Mouse (Mus musculus) CH12.LX (cell line): ENCODE measurements around the gene Fosl1.

ENCODE experiments used
- CHD2 ChIP-seq: IDR thresholded peaks from 2 replicates; pipeline ENCODE4 v1.6.1; 2011; ENCODE audit warnings: low read length, improper control_type of control experiment
- CTCF ChIP-seq, 2 experiments: IDR thresholded peaks in 1 of 2; conservative IDR thresholded peaks in 1 of 2; 2 replicates each; pipeline ENCODE4 v1.5.1; 2011 to 2012; ENCODE audit warnings: low read depth in 2 of 2, low read length in 2 of 2, improper control_type of control experiment in 1 of 2, inconsistent platforms in 1 of 2, mild to moderate bottlenecking in 1 of 2, moderate library complexity in 1 of 2
- E2F4 ChIP-seq: IDR thresholded peaks from 2 replicates; pipeline ENCODE4 v1.6.1; 2011; ENCODE audit warnings: low read depth, low read length, improper control_type of control experiment; ENCODE audit not compliant: insufficient replicate concordance
- EP300 ChIP-seq: IDR thresholded peaks from 2 replicates; pipeline ENCODE4 v1.6.1; 2011; ENCODE audit warnings: low read length, improper control_type of control experiment
- MAX ChIP-seq: IDR thresholded peaks from 2 replicates; pipeline ENCODE4 v1.6.1; 2011; ENCODE audit warnings: low read length, improper control_type of control experiment
- MEF2A ChIP-seq: IDR thresholded peaks from 2 replicates; pipeline ENCODE4 v1.6.1; 2014; ENCODE audit warnings: low read depth, mild to moderate bottlenecking, inconsistent platforms, low read length, improper control_type of control experiment, borderline replicate concordance
- MYC ChIP-seq: IDR thresholded peaks from 2 replicates; pipeline ENCODE4 v1.6.1; 2011; ENCODE audit warnings: low read depth, mild to moderate bottlenecking, improper control_type of control experiment, low read length
- POLR2A ChIP-seq: IDR thresholded peaks from 2 replicates; pipeline ENCODE4 v1.6.1; 2011; ENCODE audit warnings: low read depth, mild to moderate bottlenecking, improper control_type of control experiment, low read length
- RAD21 ChIP-seq: IDR thresholded peaks from 2 replicates; pipeline ENCODE4 v1.6.1; 2011; ENCODE audit warnings: low read depth, mild to moderate bottlenecking, low read length, improper control_type of control experiment, moderate library complexity
- SMC3 ChIP-seq: IDR thresholded peaks from 2 replicates; pipeline ENCODE4 v1.6.1; 2011; ENCODE audit warnings: low read depth, low read length, improper control_type of control experiment
- TCF12 ChIP-seq: IDR thresholded peaks from 2 replicates; pipeline ENCODE4 v1.6.1; 2014; ENCODE audit warnings: low read depth, mild to moderate bottlenecking, inconsistent platforms, low read length, improper control_type of control experiment
- ZC3H11A ChIP-seq: IDR thresholded peaks from 2 replicates; pipeline ENCODE4 v1.6.1; 2012; ENCODE audit warnings: low read depth, mild to moderate bottlenecking, inconsistent platforms, low read length, improper control_type of control experiment

GRCm38 (mm10) chr19:5419630-5420029, 27.7 kb upstream of the Fosl1 start:
- no peak for TF ChIP-seq RAD21
- no peak for TF ChIP-seq MYC
- TF ChIP-seq TCF12: no peak
- TF ChIP-seq SMC3: no peak
- TF ChIP-seq CHD2: no peak
- TF ChIP-seq MAX: no peak
- no peak for TF ChIP-seq POLR2A
- TF ChIP-seq MEF2A: no peak
- no peak for TF ChIP-seq E2F4
- TF ChIP-seq CTCF (conservative IDR thresholded peaks at IDR 0.05 in 1 of 2, IDR thresholded peaks at IDR 0.05 in 1 of 2; ENCODE audit: low read depth in 2 of 2, low read length in 2 of 2): no peak
- no peak for TF ChIP-seq EP300
- TF ChIP-seq ZC3H11A: no peak
